7 mouse cellular contexts compared by ENCODE assay signal in the genomic region with DNA sequence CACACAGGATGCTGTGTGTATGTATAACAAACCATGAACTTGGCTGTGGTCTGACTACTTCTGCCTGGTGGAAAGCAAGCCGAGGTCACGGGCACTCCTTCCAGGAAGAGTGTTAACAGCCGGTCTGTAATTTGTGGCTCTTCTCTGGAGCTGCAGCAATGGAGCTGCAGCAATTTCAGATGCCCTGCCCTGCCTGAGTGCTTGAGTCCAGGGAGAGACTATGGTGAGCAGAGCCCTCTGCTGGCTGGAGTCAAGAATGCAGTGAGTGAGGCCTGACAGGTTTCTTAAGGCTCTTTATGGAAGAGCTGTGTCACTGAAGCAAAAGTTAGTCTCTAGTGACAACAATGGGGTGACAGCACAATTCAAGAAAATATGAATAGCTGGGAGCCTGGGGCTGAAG.
DNase-seq lines count a peak whose midpoint lies in the region; ATAC-seq lines count a peak whose summit lies in the region.

No protein-coding gene starts in this region.

- 1% methylated on average over 3 of the region's 3 CpGs for WGBS in intestine, embryonic 14.5 days
- 26% methylated on average over 3 of the region's 3 CpGs for WGBS in midbrain, embryonic 12.5 days

- DNase-seq in adrenal gland, adult (ENCODE audit: inconsistent age in 2 of 2, low spot score in 1 of 2), result peak; percentile 84 to 95
- peak; percentile 96 for DNase-seq in embryo, embryonic 10 days (ENCODE audit: low spot score)
- peak; percentile 83 to 85 for DNase-seq in gastrocnemius, postnatal 36 days
- peak; percentile 97 for DNase-seq in intestine, embryonic 14.5 days (ENCODE audit: low spot score)
- DNase-seq in left cerebral cortex, postnatal 10 days (ENCODE audit: extremely low spot score in 1 of 2, low spot score in 2 of 2), result peak; percentile 88 to 89
- DNase-seq in spleen, adult 12 weeks (ENCODE audit: low spot score), result peak; percentile 37

- no peak overlapping the region for H3K9ac ChIP-seq in intestine, embryonic 14.5 days (ENCODE audit: low read length)
- no peak overlapping the region for H3K9ac ChIP-seq in midbrain, embryonic 12.5 days (replicated peaks)

- no peak overlapping the region for H3K4me2 ChIP-seq in intestine, embryonic 14.5 days (ENCODE audit: low read length)
- H3K4me2 ChIP-seq in midbrain, embryonic 12.5 days (replicated peaks), result no peak overlapping the region

- ATAC-seq in intestine, embryonic 14.5 days (replicated peaks; ENCODE audit: low FRiP score, low TSS enrichment, low read depth), result peak; percentile 82
- ATAC-seq in midbrain, embryonic 12.5 days (ENCODE audit: low FRiP score, low read depth), result peak; percentile 69

- H3K27ac ChIP-seq in intestine, embryonic 14.5 days (ENCODE audit: low read depth), result no peak overlapping the region
- no peak overlapping the region for H3K27ac ChIP-seq in midbrain, embryonic 12.5 days (replicated peaks)

- no peak overlapping the region for H3K4me3 ChIP-seq in intestine, embryonic 14.5 days (ENCODE audit: low read depth, low read length)
- no peak overlapping the region for H3K4me3 ChIP-seq in midbrain, embryonic 12.5 days

- intact Hi-C loops in gastrocnemius, postnatal 36 days (cut with DNase I), result loop anchor here (5.0 to 10.0 kb wide), 6 partner anchors 80 to 593 kb away; a partner anchor contains a TSS
- intact Hi-C loops in left cerebral cortex, postnatal 10 days (cut with DNase I), result loop anchor here (5.0 to 10.0 kb wide), 4 partner anchors 80 to 425 kb away; a partner anchor contains a TSS

- no peaks in the 10 kb centered on the region for H3K9me3 ChIP-seq in intestine, embryonic 14.5 days (ENCODE audit: control insufficient read depth, low read length)
- H3K9me3 ChIP-seq in midbrain, embryonic 12.5 days, result no peaks in the 10 kb centered on the region

- H3K4me1 ChIP-seq in intestine, embryonic 14.5 days (replicated peaks; ENCODE audit: control insufficient read depth, insufficient read depth, low read length), result peaks cover 7% of the 10 kb centered on the region; the same call in 1 of the 2 replicates
- peaks cover 3% of the 10 kb centered on the region; the same call in 1 of the 2 replicates for H3K4me1 ChIP-seq in midbrain, embryonic 12.5 days

- H3K27me3 ChIP-seq in intestine, embryonic 14.5 days (replicated peaks; ENCODE audit: control insufficient read depth, insufficient read depth, low read length), result no peaks in the 10 kb centered on the region
- no peaks in the 10 kb centered on the region for H3K27me3 ChIP-seq in midbrain, embryonic 12.5 days

- H3K36me3 ChIP-seq in intestine, embryonic 14.5 days (ENCODE audit: control insufficient read depth, insufficient read depth, low read length), result no peaks in the 10 kb centered on the region
- H3K36me3 ChIP-seq in midbrain, embryonic 12.5 days, result no peaks in the 10 kb centered on the region

Comparison
In these comparisons a context has a peak if more than half of its experiments do, and no peak if none do; other contexts are left out.
1. DNase-seq: peak in every context shown above with its lines; median percentile 97 in intestine, embryonic 14.5 days; 96 in embryo, embryonic 10 days; 90 in adrenal gland, adult; 88 in left cerebral cortex, postnatal 10 days; 84 in gastrocnemius, postnatal 36 days; 37 in spleen, adult 12 weeks.